Mouse (Mus musculus): ENCODE measurements around the gene Hba-a1. TPM values are rescaled to one million over a fixed set of nuclear protein-coding genes. Genes with fewer than 3 reads are reported as not detected.
"Not testable (repeated sequence)": the region's sequence is repeated elsewhere in the genome, so short reads cannot be mapped to it uniquely, and the experiment has no call there.

Gene Hba-a1
- 1,000 to 10,000 TPM; 1,024 TPM for total RNA-seq (2021)
- long read RNA-seq, experiment 1, transcript Hba-a1-202 (2 exons, 494 nt) = minor isoform, 6 of 423 reads
- long read RNA-seq, experiment 1, transcript Hba-a1-201 (3 exons, 699 nt) = major isoform, 409 of 423 reads
- long read RNA-seq, experiment 1, partial matches to known transcripts = 8 of 423 reads
- long read RNA-seq, experiment 1, other reads (novel, unspliced or antisense) = 0 of 423 reads
- long read RNA-seq, experiment 2, transcript Hba-a1-202 (2 exons, 494 nt) = minor isoform, 8 of 1,116 reads
- long read RNA-seq, experiment 2, transcript Hba-a1-201 (3 exons, 699 nt) = major isoform, 1,100 of 1,116 reads
- long read RNA-seq, experiment 2, partial matches to known transcripts = 7 of 1,116 reads
- long read RNA-seq, experiment 2, other reads (novel, unspliced or antisense) = 1 of 1,116 reads

DNA sequence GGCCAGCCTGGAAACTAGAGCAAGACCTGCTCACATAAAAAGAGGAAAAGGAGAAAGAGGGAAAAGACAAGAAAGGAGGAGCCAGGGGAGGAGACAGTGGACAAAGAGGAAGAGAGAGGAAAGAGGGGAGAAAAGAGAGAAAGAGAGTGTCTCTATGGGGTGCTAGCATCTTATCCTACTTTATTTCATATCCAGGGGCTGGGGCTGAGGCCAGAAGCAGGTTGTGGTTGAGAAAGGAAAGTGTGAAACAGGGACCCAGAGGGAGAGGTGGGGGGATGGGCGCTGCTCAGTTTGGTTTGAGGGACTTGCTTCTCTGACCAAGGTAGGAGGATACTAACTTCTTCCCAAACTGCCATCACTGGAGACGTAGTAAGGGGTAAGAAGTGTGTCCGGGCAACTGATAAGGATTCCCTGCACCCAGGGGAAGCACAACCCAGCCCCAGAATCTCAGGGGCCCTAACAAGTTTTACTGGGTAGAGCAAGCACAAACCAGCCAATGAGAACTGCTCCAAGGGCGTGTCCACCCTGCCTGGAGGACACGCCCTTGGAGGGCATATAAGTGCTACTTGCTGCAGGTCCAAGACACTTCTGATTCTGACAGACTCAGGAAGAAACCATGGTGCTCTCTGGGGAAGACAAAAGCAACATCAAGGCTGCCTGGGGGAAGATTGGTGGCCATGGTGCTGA is at the start of gene Hba-a1:
Gene Hba-a1 (plus strand): TSS at position 421 of the 687 bp plus-strand sequence.
- intact Hi-C loops (cut with DNase I; ENCODE audit: low total_unique reads); DNase-seq: not testable (repeated sequence)

- intact Hi-C loops (cut with DNase I; ENCODE audit: low total_unique reads) = no loop called here
- peak; percentile 44 for DNase-seq
Observed at GRCm38 (mm10) chr11:32233895-32234294, 49.4 kb upstream of the Hba-a1 start.

- intact Hi-C loops (cut with DNase I; ENCODE audit: low total_unique reads) = no loop called here
- no peak for DNase-seq
Observed at GRCm38 (mm10) chr11:32234816-32235485, 48.4 kb upstream of the Hba-a1 start.

- intact Hi-C loops (cut with DNase I; ENCODE audit: low total_unique reads) = loop anchor here (2.0 kb wide), 1 partner anchor 17 kb away; no protein-coding TSS in a partner anchor
- DNase-seq = peak; percentile 86
Observed at GRCm38 (mm10) chr11:32235646-32236045, 47.7 kb upstream of the Hba-a1 start.

- intact Hi-C loops (cut with DNase I; ENCODE audit: low total_unique reads) = loop anchor here (2.0 kb wide), 1 partner anchor 17 kb away; no protein-coding TSS in a partner anchor
- DNase-seq = no peak
Observed at GRCm38 (mm10) chr11:32236132-32236531, 47.2 kb upstream of the Hba-a1 start.

GRCm38 (mm10) chr11:32236712-32237410 is 46.5 kb upstream of the Hba-a1 start:
- peak; percentile 73 for DNase-seq
- intact Hi-C loops (cut with DNase I; ENCODE audit: low total_unique reads) = loop anchor here (2.0 kb wide), 1 partner anchor 18 kb away; no protein-coding TSS in a partner anchor

- intact Hi-C loops (cut with DNase I; ENCODE audit: low total_unique reads) = loop anchor here (2.0 kb wide), 1 partner anchor 19 kb away; no protein-coding TSS in a partner anchor
- no peak for DNase-seq
Observed at GRCm38 (mm10) chr11:32237411-32237795, 45.9 kb upstream of the Hba-a1 start.

DNA sequence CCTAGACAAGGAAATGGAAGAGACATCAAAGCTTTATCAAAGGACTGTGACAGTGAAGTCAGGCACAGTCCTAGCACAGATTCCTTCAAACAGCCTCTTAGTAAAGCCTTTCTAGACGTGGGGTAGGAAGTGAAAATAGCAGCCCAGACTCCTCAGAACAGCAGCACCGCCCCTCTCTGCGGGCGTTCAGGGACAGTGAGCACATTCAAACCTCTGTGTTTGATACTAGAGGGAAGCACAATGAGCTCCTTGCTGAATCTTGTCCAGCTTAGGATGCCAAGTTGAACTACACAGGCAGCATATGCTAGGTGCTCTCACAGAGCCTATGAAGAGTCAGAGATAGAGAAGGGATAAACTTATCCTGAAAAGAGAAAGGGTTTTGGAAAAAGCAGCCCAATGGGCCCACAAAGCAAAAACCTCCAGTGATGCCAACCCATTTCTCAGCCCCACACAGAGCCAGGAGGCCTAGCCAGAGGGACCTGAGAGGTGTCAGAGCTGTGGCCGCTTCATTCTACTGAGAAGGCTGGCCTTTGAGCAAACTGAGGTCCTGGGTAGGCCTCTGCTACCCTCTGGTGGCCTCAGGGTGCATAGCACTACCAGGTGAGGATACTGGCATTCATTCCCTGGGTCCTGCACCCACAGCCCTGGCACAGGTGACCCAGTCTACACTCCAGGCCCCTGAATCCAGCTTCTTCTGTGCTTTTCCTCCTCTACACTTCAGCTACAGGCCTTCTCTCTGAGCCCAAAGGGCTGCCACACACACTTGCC is 45.0 kb upstream of the Hba-a1 start:
- peak; percentile 57 for DNase-seq

GRCm38 (mm10) chr11:32241391-32241790 is 41.9 kb upstream of the Hba-a1 start:
- DNase-seq = no peak
- intact Hi-C loops (cut with DNase I; ENCODE audit: low total_unique reads) = loop anchor here (1.0 to 5.0 kb wide), 2 partner anchors 27 to 44 kb away; no protein-coding TSS in a partner anchor

More for the DNA sequence above, 45.0 kb upstream of the Hba-a1 start:
- intact Hi-C loops (cut with DNase I; ENCODE audit: low total_unique reads) = no loop called here

DNA sequence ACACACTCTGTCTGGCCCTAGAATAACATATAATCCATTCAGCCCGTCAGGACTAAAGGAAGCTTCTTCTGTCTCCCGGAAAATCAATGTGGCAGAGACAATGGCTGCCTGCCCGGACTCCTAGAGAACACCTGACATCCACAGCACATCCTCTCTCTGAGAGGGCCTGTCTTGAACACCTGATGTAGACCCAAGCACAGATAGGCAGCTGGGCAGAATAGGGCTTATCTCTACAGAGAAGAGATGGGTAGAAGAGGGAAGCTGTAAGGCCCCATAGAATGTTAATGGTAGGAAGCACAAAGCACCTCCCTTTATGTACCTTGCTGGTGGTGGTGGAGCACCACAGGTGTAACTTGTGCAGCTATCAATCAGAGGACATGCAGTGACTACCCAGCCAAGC is 41.1 kb upstream of the Hba-a1 start:
- no peak for DNase-seq
- intact Hi-C loops (cut with DNase I; ENCODE audit: low total_unique reads) = loop anchor here (5.0 kb wide), 1 partner anchor 45 kb away; no protein-coding TSS in a partner anchor

- intact Hi-C loops (cut with DNase I; ENCODE audit: low total_unique reads) = loop anchor here (5.0 kb wide), 1 partner anchor 46 kb away; no protein-coding TSS in a partner anchor
- DNase-seq = no peak
Observed at GRCm38 (mm10) chr11:32243205-32243955, 39.9 kb upstream of the Hba-a1 start.

DNA sequence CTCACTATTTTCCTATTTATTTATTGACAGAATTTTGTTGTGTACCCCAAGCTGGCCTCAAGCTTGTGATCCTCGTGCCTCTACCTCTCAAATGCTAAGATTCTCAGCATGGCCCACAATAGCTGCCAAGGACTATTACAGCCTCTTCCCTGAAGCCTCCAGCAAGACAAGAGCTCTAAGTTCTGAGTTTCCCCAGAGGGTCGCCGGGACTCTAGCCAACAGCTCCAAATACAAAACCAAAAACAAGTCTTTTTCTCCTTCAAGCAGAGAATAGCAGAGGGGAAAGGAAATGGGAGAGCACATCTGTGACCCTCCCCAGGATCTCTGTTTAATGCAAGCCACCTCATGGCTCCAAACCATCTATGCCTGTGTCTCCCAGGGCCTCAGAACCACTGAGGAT is 39.2 kb upstream of the Hba-a1 start:
- peak; percentile 69 for DNase-seq

GRCm38 (mm10) chr11:32244617-32245016 is 38.7 kb upstream of the Hba-a1 start:
- DNase-seq = no peak
- intact Hi-C loops (cut with DNase I; ENCODE audit: low total_unique reads) = loop anchor here (5.0 kb wide), 1 partner anchor 47 kb away; no protein-coding TSS in a partner anchor

More for the DNA sequence above, 39.2 kb upstream of the Hba-a1 start:
- intact Hi-C loops (cut with DNase I; ENCODE audit: low total_unique reads) = loop anchor here (5.0 kb wide), 1 partner anchor 47 kb away; no protein-coding TSS in a partner anchor

- intact Hi-C loops (cut with DNase I; ENCODE audit: low total_unique reads) = no loop called here
- no peak for DNase-seq
Observed at GRCm38 (mm10) chr11:32245614-32246013, 37.7 kb upstream of the Hba-a1 start.

DNA sequence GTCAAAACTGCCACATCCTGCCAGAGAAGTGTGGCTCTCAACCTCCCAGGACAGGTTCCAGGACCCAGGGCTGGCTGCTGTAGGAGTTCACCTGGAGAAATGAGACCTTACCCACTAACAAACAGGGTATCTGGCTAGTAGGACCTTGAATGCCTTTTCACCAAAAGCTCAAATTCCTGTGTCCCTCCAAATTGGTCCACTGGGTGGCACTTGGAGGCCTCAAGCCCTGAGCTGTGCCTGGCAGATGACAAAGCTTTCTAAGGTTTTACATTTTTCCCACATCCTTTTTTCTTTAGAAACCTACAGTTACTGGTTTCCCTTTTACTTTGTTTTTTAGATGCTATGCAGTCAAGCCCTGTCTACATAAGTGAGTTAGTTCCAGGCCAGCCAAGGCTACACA is 36.2 kb upstream of the Hba-a1 start:
- intact Hi-C loops (cut with DNase I; ENCODE audit: low total_unique reads) = no loop called here
- DNase-seq = no peak

- intact Hi-C loops (cut with DNase I; ENCODE audit: low total_unique reads) = no loop called here
- DNase-seq = no peak
Observed at GRCm38 (mm10) chr11:32248350-32248749, 35.0 kb upstream of the Hba-a1 start.

DNA sequence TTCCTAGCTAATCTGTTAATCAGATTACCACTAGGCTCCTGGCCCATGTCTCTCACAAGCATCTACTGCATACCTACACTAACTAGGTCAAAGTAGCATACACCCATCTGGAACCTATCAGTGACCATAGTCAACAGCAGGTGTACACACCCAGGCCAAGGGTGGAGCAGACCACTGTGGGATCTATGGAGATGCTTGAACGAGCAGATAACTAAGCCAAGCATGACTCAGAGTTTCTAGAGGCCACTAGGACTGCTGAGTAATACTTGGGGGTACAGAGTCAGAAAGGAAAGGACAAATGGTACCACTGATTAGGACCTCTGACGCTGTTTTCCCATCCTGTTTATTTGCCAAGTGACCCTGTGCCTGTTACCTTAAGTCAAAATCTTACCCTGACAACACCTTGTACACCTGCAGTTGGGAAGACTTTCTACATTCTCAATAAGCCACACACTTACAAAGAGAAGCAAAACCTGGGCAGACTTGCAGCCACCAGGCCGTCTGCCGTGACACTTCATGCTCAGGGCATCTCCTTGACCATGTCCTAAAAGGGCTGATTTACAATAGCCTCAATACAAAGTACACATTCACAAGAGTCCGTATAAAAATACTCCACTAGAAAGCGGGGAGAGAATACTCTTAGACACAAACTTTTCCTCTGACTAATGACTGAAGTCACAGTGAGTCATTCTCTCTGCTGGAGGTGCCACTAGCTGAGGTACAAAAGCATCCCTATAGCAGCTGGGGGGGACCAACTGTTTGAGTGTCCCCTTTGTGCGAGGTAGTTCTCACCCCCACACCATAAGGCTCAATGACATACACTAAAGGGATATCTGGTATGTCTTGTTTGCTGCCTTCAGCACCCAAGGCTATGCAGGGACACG is 32.2 kb upstream of the Hba-a1 start:
- intact Hi-C loops (cut with DNase I; ENCODE audit: low total_unique reads) = no loop called here
- DNase-seq = no peak
